ENCODE assay signal across 20 mouse cellular contexts in genomic region chr9:58228777-58229466, GRCm38 (mm10). TPM values are rescaled to one million over a fixed set of nuclear protein-coding genes. Genes with fewer than 3 reads are reported as not detected.
A peak's percentile ranks its signal among the peaks of the same experiment; 100 is the strongest.
DNase-seq lines count a peak whose midpoint lies in the region; ATAC-seq and TF ChIP-seq lines count a peak whose summit lies in the region.
"Had no signal": no experiment of that assay in that cellular context is flagged by ENCODE, and none has a peak within 500 bp of the region (broad histone marks: within the 10 kb centered on the region; RNA-seq: fewer than 3 reads in every experiment).

No protein-coding gene starts in this region.

- no peak for TF ChIP-seq CTCF in kidney, adult 2 months (conservative IDR thresholded peaks at IDR 0.05; ENCODE audit: insufficient read depth, insufficient read length, low read depth, low read length)

- H3K4me2 ChIP-seq in kidney, embryonic 16.5 days (replicated peaks; ENCODE audit: low read depth, low read length), result no peak overlapping the region
- H3K4me2 ChIP-seq in intestine, embryonic 15.5 days (replicated peaks), result no peak overlapping the region
- H3K4me2 ChIP-seq in intestine, embryonic 16.5 days (ENCODE audit: low read depth, low read length), result no peak overlapping the region
- no peak overlapping the region for H3K4me2 ChIP-seq in liver, embryonic 11.5 days
- H3K4me2 ChIP-seq: embryonic facial prominence, embryonic 12.5 days; forebrain, embryonic 15.5 days; heart, embryonic 11.5 days; heart, embryonic 15.5 days; hindbrain, embryonic 13.5 days had no signal

- no peak for TF ChIP-seq POLR2A in kidney, adult 2 months (IDR thresholded peaks at IDR 0.05; ENCODE audit: low read depth, low read length)

- no peak for ATAC-seq in kidney, embryonic 16.5 days (ENCODE audit: low FRiP score, low TSS enrichment)
- peak; percentile 38; the same call in 1 of the 2 replicates for ATAC-seq in intestine, embryonic 15.5 days
- peak; percentile 55 for ATAC-seq in intestine, embryonic 16.5 days
- ATAC-seq in liver, embryonic 11.5 days (replicated peaks; ENCODE audit: low FRiP score), result no peak
- ATAC-seq: forebrain, embryonic 15.5 days had no signal

- H3K4me1 ChIP-seq in kidney, adult 2 months (ENCODE audit: control insufficient read depth, insufficient read depth, low read length), result peaks cover 2% of the 10 kb centered on the region; the same call in 1 of the 2 replicates
- 0 out of 2 replicates have a peak, but pooled peaks cover 3% of the 10 kb centered on the region for H3K4me1 ChIP-seq in kidney, embryonic 16.5 days (ENCODE audit: insufficient read depth, low read length)
- no peaks in the 10 kb centered on the region for H3K4me1 ChIP-seq in intestine, embryonic 15.5 days (replicated peaks)
- H3K4me1 ChIP-seq in intestine, embryonic 16.5 days (ENCODE audit: control insufficient read depth, insufficient read depth, low read length), result no peaks in the 10 kb centered on the region
- peaks cover 4% of the 10 kb centered on the region; the same call in 1 of the 2 replicates for H3K4me1 ChIP-seq in liver, embryonic 11.5 days (replicated peaks; ENCODE audit: control insufficient read depth, insufficient read depth, low read length)
- H3K4me1 ChIP-seq: forebrain, embryonic 15.5 days; hindbrain, embryonic 13.5 days had no signal

- peaks cover 3% of the 10 kb centered on the region; the same call in 1 of the 2 replicates for H3K36me3 ChIP-seq in kidney, adult 2 months (ENCODE audit: control insufficient read depth, insufficient read depth, low read length)
- peaks cover 60% of the 10 kb centered on the region for H3K36me3 ChIP-seq in kidney, embryonic 16.5 days (ENCODE audit: insufficient read depth, low read length)
- peaks cover 35% of the 10 kb centered on the region for H3K36me3 ChIP-seq in intestine, embryonic 15.5 days
- H3K36me3 ChIP-seq in intestine, embryonic 16.5 days (ENCODE audit: control insufficient read depth, insufficient read depth, low read length), result peaks cover 9% of the 10 kb centered on the region
- peaks cover 44% of the 10 kb centered on the region for H3K36me3 ChIP-seq in liver, embryonic 11.5 days (ENCODE audit: control insufficient read depth, insufficient read depth, low read length)

- H3K27ac ChIP-seq in kidney, adult 2 months (ENCODE audit: insufficient read depth, low read depth, low read length), result peak overlapping the region; percentile 90
- no peak overlapping the region for H3K27ac ChIP-seq in kidney, embryonic 16.5 days (ENCODE audit: low read length)
- no peak overlapping the region for H3K27ac ChIP-seq in intestine, embryonic 15.5 days
- no peak overlapping the region for H3K27ac ChIP-seq in intestine, embryonic 16.5 days (ENCODE audit: low read length)
- H3K27ac ChIP-seq in liver, embryonic 11.5 days (ENCODE audit: low read depth, low read length), result no peak overlapping the region
- H3K27ac ChIP-seq: embryonic facial prominence, embryonic 12.5 days; forebrain, embryonic 15.5 days; heart, adult 2 months; heart, embryonic 15.5 days; hindbrain, embryonic 13.5 days had no signal

- H3K4me3 ChIP-seq in kidney, adult 2 months (ENCODE audit: insufficient read depth, low read depth, low read length), result no peak overlapping the region
- no peak overlapping the region for H3K4me3 ChIP-seq in kidney, embryonic 16.5 days (ENCODE audit: low read length)
- no peak overlapping the region for H3K4me3 ChIP-seq in intestine, embryonic 15.5 days (replicated peaks)
- no peak overlapping the region for H3K4me3 ChIP-seq in intestine, embryonic 16.5 days (ENCODE audit: low read length)
- H3K4me3 ChIP-seq in liver, embryonic 11.5 days (ENCODE audit: low read depth, low read length), result no peak overlapping the region
- H3K4me3 ChIP-seq: embryonic facial prominence, embryonic 12.5 days; forebrain, embryonic 15.5 days; heart, adult 2 months; heart, embryonic 15.5 days; hindbrain, embryonic 13.5 days had no signal

- peak; percentile 77 for DNase-seq in kidney, adult 2 months
- DNase-seq in kidney, postnatal 25 days, result peak; percentile 60 to 85
- no peak for DNase-seq in liver, embryonic 11.5 days (ENCODE audit: low spot score)
- no peak for DNase-seq in urinary bladder, postnatal 4 days (ENCODE audit: low spot score in 2 of 2)
- DNase-seq: adrenal gland, adult 2 months; adrenal gland, postnatal 25 days; cerebellum, adult 18-20 months; cerebellum, adult 9-11 months; cerebellum, postnatal 36 days; gastrocnemius, postnatal 10 days; heart, adult 2 months; heart, postnatal 14 days had no signal

- H3K27me3 ChIP-seq in kidney, adult 2 months (replicated peaks; ENCODE audit: control insufficient read depth, insufficient read depth, low read length), result no peaks in the 10 kb centered on the region
- H3K27me3 ChIP-seq in kidney, embryonic 16.5 days (ENCODE audit: insufficient read depth, low read length), result no peaks in the 10 kb centered on the region
- no peaks in the 10 kb centered on the region for H3K27me3 ChIP-seq in intestine, embryonic 15.5 days (replicated peaks)
- H3K27me3 ChIP-seq in intestine, embryonic 16.5 days (replicated peaks; ENCODE audit: control insufficient read depth, insufficient read depth, low read length), result no peaks in the 10 kb centered on the region
- H3K27me3 ChIP-seq in liver, embryonic 11.5 days (replicated peaks; ENCODE audit: control insufficient read depth, insufficient read depth, low read length), result no peaks in the 10 kb centered on the region
- H3K27me3 ChIP-seq: embryonic facial prominence, embryonic 12.5 days; forebrain, embryonic 15.5 days; heart, embryonic 15.5 days; hindbrain, embryonic 13.5 days had no signal

- WGBS in kidney, adult 2 months, result 76% methylated on average over 9 of the region's 9 CpGs
- WGBS in kidney, embryonic 16.5 days, result 96% methylated on average over 9 of the region's 9 CpGs
- 86% methylated on average over 9 of the region's 9 CpGs for WGBS in intestine, embryonic 15.5 days
- whole genome bisulfite sequencing in intestine, embryonic 16.5 days, result 89% methylated on average over 9 of the region's 9 CpGs
- 89% methylated on average over 9 of the region's 9 CpGs for WGBS in liver, embryonic 11.5 days

- H3K9me3 ChIP-seq in kidney, embryonic 16.5 days (ENCODE audit: low read length), result no peaks in the 10 kb centered on the region
- no peaks in the 10 kb centered on the region for H3K9me3 ChIP-seq in intestine, embryonic 15.5 days
- H3K9me3 ChIP-seq in intestine, embryonic 16.5 days (ENCODE audit: control insufficient read depth, low read length), result no peaks in the 10 kb centered on the region
- H3K9me3 ChIP-seq in liver, embryonic 11.5 days (ENCODE audit: control insufficient read depth, low read length), result no peaks in the 10 kb centered on the region
- H3K9me3 ChIP-seq: embryonic facial prominence, embryonic 12.5 days; forebrain, embryonic 15.5 days; heart, embryonic 15.5 days; hindbrain, embryonic 13.5 days had no signal

- H3K9ac ChIP-seq in kidney, embryonic 16.5 days (replicated peaks; ENCODE audit: low read length), result no peak overlapping the region
- no peak overlapping the region for H3K9ac ChIP-seq in intestine, embryonic 15.5 days
- no peak overlapping the region for H3K9ac ChIP-seq in intestine, embryonic 16.5 days (ENCODE audit: low read depth, low read length)
- H3K9ac ChIP-seq in liver, embryonic 11.5 days (ENCODE audit: low read depth, low read length), result no peak overlapping the region
- H3K9ac ChIP-seq: embryonic facial prominence, embryonic 12.5 days; forebrain, embryonic 15.5 days; heart, embryonic 15.5 days; hindbrain, embryonic 13.5 days had no signal

RNA-seq across cellular contexts. Expression of gene Pml, which starts 20.7 kb away (rescaled TPM):
- 27.0 and 27.6 TPM in 2 replicates for polyA plus RNA-seq in kidney, adult 2 months (2012; rRNA removed)
- polyA plus RNA-seq in kidney, embryonic 16.5 days (2015; fragmentation: Nextera tagmentation; extraction: Ambion mirVana), result 26.7 TPM in 2 replicates
- polyA plus RNA-seq in intestine, embryonic 15.5 days (2015; fragmentation: Nextera tagmentation; extraction: Ambion mirVana), result 13.2 and 15.6 TPM in 2 replicates
- 12.4 and 13.7 TPM in 2 replicates for polyA plus RNA-seq in intestine, embryonic 16.5 days (2015; fragmentation: Nextera tagmentation; extraction: Ambion mirVana)
- 28.3 and 33.2 TPM in 2 replicates for polyA plus RNA-seq in liver, embryonic 11.5 days (2014; fragmentation: Nextera tagmentation; extraction: Ambion mirVana)

RNA-seq across cellular contexts. Expression of gene Stoml1, which starts 24.0 kb away (rescaled TPM):
- polyA plus RNA-seq in kidney, adult 2 months (2012; rRNA removed), result 32.5 and 32.6 TPM in 2 replicates
- polyA plus RNA-seq in kidney, embryonic 16.5 days (2015; fragmentation: Nextera tagmentation; extraction: Ambion mirVana), result 33.8 and 35.8 TPM in 2 replicates
- 21.3 and 21.4 TPM in 2 replicates for polyA plus RNA-seq in intestine, embryonic 15.5 days (2015; fragmentation: Nextera tagmentation; extraction: Ambion mirVana)
- polyA plus RNA-seq in intestine, embryonic 16.5 days (2015; fragmentation: Nextera tagmentation; extraction: Ambion mirVana), result 21.1 and 22.4 TPM in 2 replicates
- polyA plus RNA-seq in liver, embryonic 11.5 days (2014; fragmentation: Nextera tagmentation; extraction: Ambion mirVana), result 9.7 and 12.9 TPM in 2 replicates

RNA-seq across cellular contexts. Expression of gene Islr2, which starts 24.8 kb away (rescaled TPM):
- 0.75 and 1.7 TPM in 2 replicates for polyA plus RNA-seq in kidney, adult 2 months (2012; rRNA removed)
- 0.17 and 0.23 TPM in 2 replicates for polyA plus RNA-seq in kidney, embryonic 16.5 days (2015; fragmentation: Nextera tagmentation; extraction: Ambion mirVana)
- 1.3 and 1.4 TPM in 2 replicates for polyA plus RNA-seq in intestine, embryonic 15.5 days (2015; fragmentation: Nextera tagmentation; extraction: Ambion mirVana)
- 0.83 and 1.0 TPM in 2 replicates for polyA plus RNA-seq in intestine, embryonic 16.5 days (2015; fragmentation: Nextera tagmentation; extraction: Ambion mirVana)
- 0.43 TPM in 1 of 2 replicates, not detected in the other for polyA plus RNA-seq in liver, embryonic 11.5 days (2014; fragmentation: Nextera tagmentation; extraction: Ambion mirVana)
- polyA plus RNA-seq: heart, embryonic 15.5 days had no signal

RNA-seq across cellular contexts. Expression of gene Islr, which starts 24.8 kb away (rescaled TPM):
- 32.0 and 41.7 TPM in 2 replicates for polyA plus RNA-seq in kidney, adult 2 months (2012; rRNA removed)
- polyA plus RNA-seq in kidney, embryonic 16.5 days (2015; fragmentation: Nextera tagmentation; extraction: Ambion mirVana), result 94.8 and 96.1 TPM in 2 replicates
- 83.4 and 84.8 TPM in 2 replicates for polyA plus RNA-seq in intestine, embryonic 15.5 days (2015; fragmentation: Nextera tagmentation; extraction: Ambion mirVana)
- polyA plus RNA-seq in intestine, embryonic 16.5 days (2015; fragmentation: Nextera tagmentation; extraction: Ambion mirVana), result 70.7 and 77.5 TPM in 2 replicates
- polyA plus RNA-seq in liver, embryonic 11.5 days (2014; fragmentation: Nextera tagmentation; extraction: Ambion mirVana), result 7.7 and 8.5 TPM in 2 replicates

Comparison
In these comparisons a context has a peak if more than half of its experiments do, and no peak if none do; other contexts are left out.
1. DNase-seq: peak in kidney, adult 2 months (single experiment) and kidney, postnatal 25 days (2 of 2); none in liver, embryonic 11.5 days (single experiment) and urinary bladder, postnatal 4 days (0 of 2).
2. ATAC-seq: peak in intestine, embryonic 15.5 days (single experiment) and intestine, embryonic 16.5 days (single experiment); none in kidney, embryonic 16.5 days (single experiment) and liver, embryonic 11.5 days (single experiment).